Mouse (Mus musculus) subcutaneous adipose tissue, adult 2 months (tissue): ENCODE data around the gene Rnd3. TPM values are rescaled to one million over a fixed set of nuclear protein-coding genes. Genes with fewer than 3 reads are reported as not detected.

Source experiments
- polyA plus RNA-seq: library from polyadenylated mRNA; depleted of rRNA; stranded (reverse); fragments of >200 nt; gene quantifications from 2 replicates; pipeline ENCODE4 v1.2.3, GENCODE M21; 2012; ENCODE audit warnings: low replicate concordance; rRNA removed

Gene Rnd3
- 4.9 and 5.2 TPM in 2 replicates for polyA plus RNA-seq

DNA sequence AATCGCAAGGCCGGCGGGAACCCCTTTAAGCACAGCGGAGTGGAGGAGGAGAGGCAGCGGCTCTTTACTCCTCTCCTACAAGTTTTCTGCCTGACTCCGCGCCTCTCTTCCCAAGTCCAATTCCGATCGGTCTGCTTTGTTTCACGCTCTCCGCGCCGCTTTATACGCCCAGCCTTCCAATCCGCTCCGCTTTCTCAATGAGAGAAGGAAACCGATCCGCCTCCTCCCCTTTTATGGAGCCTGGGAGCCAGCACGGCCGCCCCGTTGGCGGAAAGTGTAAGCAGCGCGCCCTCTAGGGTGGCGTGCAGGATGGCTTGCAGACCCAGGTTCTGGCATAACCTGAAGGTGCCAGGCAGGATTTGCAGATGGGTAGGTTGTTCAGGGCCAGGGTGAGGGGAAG, at the start of gene Rnd3:
Rnd3 (minus strand) TSS at position 137 of the 400 bp plus-strand sequence.

